Mouse (Mus musculus): ENCODE measurements around the gene Hils1. TPM values are rescaled to one million over a fixed set of nuclear protein-coding genes. Genes with fewer than 3 reads are reported as not detected.

The Hils1 gene
- polyA plus RNA-seq, 1 experiment from 2014 or later: not detected

- peak within 1 kb of the TSS; percentile 64 for H3K9ac ChIP-seq
- peaks cover 26% of the 10 kb centered on the region for H3K4me1 ChIP-seq (replicated peaks)
- H3K36me3 ChIP-seq: peaks cover 3% of the 10 kb centered on the region; the same call in 1 of the 2 replicates
- H3K27ac ChIP-seq (ENCODE audit: poor library complexity, severe bottlenecking): peak within 1 kb of the TSS; percentile 55
- peak within 1 kb of the TSS; percentile 52 for H3K4me3 ChIP-seq
- no peaks in the 10 kb centered on the region for H3K9me3 ChIP-seq (replicated peaks)
- ATAC-seq (ENCODE audit: insufficient number of reproducible peaks, low FRiP score): no peak
- H3K27me3 ChIP-seq (replicated peaks): peaks cover 65% of the 10 kb centered on the region
- WGBS: 18% methylated on average over 19 of the region's 19 CpGs
- peak within 1 kb of the TSS; percentile 80 for H3K4me2 ChIP-seq
Observed at GRCm38 (mm10) chr11:94936045-94936444, 31.3 kb upstream of the Hils1 start, which contains the start of gene Col1a1. Col1a1 (plus strand) TSS chr11:94936224.

- H3K9me3 ChIP-seq (replicated peaks): no peaks in the 10 kb centered on the region
- under 1% methylated on average over 17 of the region's 17 CpGs for WGBS
- H3K9ac ChIP-seq: peak overlapping the region; percentile 64
Observed at GRCm38 (mm10) chr11:94936851-94937295, 30.5 kb upstream of the Hils1 start.

GRCm38 (mm10) chr11:94937335-94937781 is 30.0 kb upstream of the Hils1 start:
- Histone ChIP-seq H3K27ac (ENCODE audit: poor library complexity, severe bottlenecking) (peak overlapping the region; percentile 55), H3K36me3 (peaks cover 13% of the 10 kb centered on the region), H3K9ac (peak overlapping the region; percentile 66), H3K4me1 (replicated peaks) (peaks cover 26% of the 10 kb centered on the region), H3K4me2 (peak overlapping the region; percentile 80), H3K27me3 (replicated peaks) (peaks cover 72% of the 10 kb centered on the region), H3K9me3 (replicated peaks) (no peaks in the 10 kb centered on the region), H3K4me3 (peak overlapping the region; percentile 52)
- ATAC-seq (ENCODE audit: insufficient number of reproducible peaks, low FRiP score): peak; percentile 55
- under 1% methylated on average over 18 of the region's 18 CpGs for WGBS

More at GRCm38 (mm10) chr11:94936851-94937295, 30.5 kb upstream of the Hils1 start:
- Histone ChIP-seq H3K4me2 (peak overlapping the region; percentile 80), H3K27me3 (replicated peaks) (peaks cover 73% of the 10 kb centered on the region), H3K4me1 (replicated peaks) (peaks cover 26% of the 10 kb centered on the region), H3K4me3 (peak overlapping the region; percentile 52), H3K27ac (ENCODE audit: poor library complexity, severe bottlenecking) (peak overlapping the region; percentile 55), H3K36me3 (peaks cover 9% of the 10 kb centered on the region)
- peak; percentile 69 for ATAC-seq (ENCODE audit: insufficient number of reproducible peaks, low FRiP score)

- Histone ChIP-seq H3K4me3 (peak overlapping the region; percentile 52), H3K36me3 (peaks cover 13% of the 10 kb centered on the region), H3K9ac (peak overlapping the region; percentile 66), H3K4me2 (peak overlapping the region; percentile 80), H3K9me3 (replicated peaks) (no peaks in the 10 kb centered on the region), H3K4me1 (replicated peaks) (peaks cover 24% of the 10 kb centered on the region), H3K27ac (ENCODE audit: poor library complexity, severe bottlenecking) (peak overlapping the region; percentile 55; the same call in 1 of the 2 replicates), H3K27me3 (replicated peaks) (peaks cover 68% of the 10 kb centered on the region)
- WGBS: 3% methylated on average over 15 of the region's 15 CpGs
- peak; percentile 16 for ATAC-seq (ENCODE audit: insufficient number of reproducible peaks, low FRiP score)
Observed at GRCm38 (mm10) chr11:94937787-94938186, 29.6 kb upstream of the Hils1 start.

GRCm38 (mm10) chr11:94938296-94938695 is 29.1 kb upstream of the Hils1 start:
- no peak overlapping the region for H3K27ac ChIP-seq (ENCODE audit: poor library complexity, severe bottlenecking)
- H3K9me3 ChIP-seq (replicated peaks): no peaks in the 10 kb centered on the region
- peaks cover 13% of the 10 kb centered on the region for H3K36me3 ChIP-seq
- H3K9ac ChIP-seq: peak overlapping the region; percentile 66
- 30% methylated on average over 9 of the region's 9 CpGs for WGBS
- H3K4me2 ChIP-seq: peak overlapping the region; percentile 80
- peaks cover 68% of the 10 kb centered on the region for H3K27me3 ChIP-seq (replicated peaks)
- no peak for ATAC-seq (ENCODE audit: insufficient number of reproducible peaks, low FRiP score)
- H3K4me3 ChIP-seq: peak overlapping the region; percentile 52
- peaks cover 19% of the 10 kb centered on the region for H3K4me1 ChIP-seq (replicated peaks)

- Histone ChIP-seq H3K4me2 (no peak overlapping the region), H3K4me1 (replicated peaks) (peaks cover 10% of the 10 kb centered on the region), H3K9ac (no peak overlapping the region), H3K9me3 (replicated peaks) (no peaks in the 10 kb centered on the region), H3K36me3 (peaks cover 18% of the 10 kb centered on the region), H3K4me3 (no peak overlapping the region), H3K27ac (ENCODE audit: poor library complexity, severe bottlenecking) (no peak overlapping the region), H3K27me3 (replicated peaks) (peaks cover 68% of the 10 kb centered on the region)
- 17% methylated on average over 4 of the region's 4 CpGs for WGBS
- ATAC-seq (ENCODE audit: insufficient number of reproducible peaks, low FRiP score): no peak
Observed at GRCm38 (mm10) chr11:94939280-94939679, 28.1 kb upstream of the Hils1 start.

GRCm38 (mm10) chr11:94941121-94941520 is 26.3 kb upstream of the Hils1 start:
- no peak overlapping the region for H3K9ac ChIP-seq
- peaks cover 64% of the 10 kb centered on the region for H3K27me3 ChIP-seq (replicated peaks)
- WGBS: 39% methylated on average over 9 of the region's 9 CpGs
- no peak overlapping the region; the same call in 1 of the 2 replicates for H3K4me2 ChIP-seq
- peaks cover 21% of the 10 kb centered on the region for H3K36me3 ChIP-seq
- H3K9me3 ChIP-seq (replicated peaks): no peaks in the 10 kb centered on the region
- no peak overlapping the region for H3K4me3 ChIP-seq
- ATAC-seq (ENCODE audit: insufficient number of reproducible peaks, low FRiP score): no peak
- no peak overlapping the region for H3K27ac ChIP-seq (ENCODE audit: poor library complexity, severe bottlenecking)
- H3K4me1 ChIP-seq (replicated peaks): peaks cover 9% of the 10 kb centered on the region; the same call in 1 of the 2 replicates

- H3K27me3 ChIP-seq (replicated peaks): peaks cover 59% of the 10 kb centered on the region
- ATAC-seq (ENCODE audit: insufficient number of reproducible peaks, low FRiP score): no peak
- 74% methylated on average over 8 of the region's 8 CpGs for WGBS
- no peak overlapping the region for H3K9ac ChIP-seq
- H3K27ac ChIP-seq (ENCODE audit: poor library complexity, severe bottlenecking): no peak overlapping the region
- no peak overlapping the region for H3K4me2 ChIP-seq
- H3K4me3 ChIP-seq: no peak overlapping the region
- peaks cover 9% of the 10 kb centered on the region; the same call in 1 of the 2 replicates for H3K4me1 ChIP-seq (replicated peaks)
- H3K36me3 ChIP-seq: peaks cover 21% of the 10 kb centered on the region
- no peaks in the 10 kb centered on the region for H3K9me3 ChIP-seq (replicated peaks)
Observed at GRCm38 (mm10) chr11:94941776-94942175, 25.6 kb upstream of the Hils1 start.

- H3K4me2 ChIP-seq: no peak overlapping the region
- 0 out of 2 replicates have a peak overlapping the region, but pooled peaks have one; percentile 9 for H3K27ac ChIP-seq (ENCODE audit: poor library complexity, severe bottlenecking)
- H3K4me3 ChIP-seq: no peak overlapping the region
Observed at GRCm38 (mm10) chr11:94942282-94943023, 24.9 kb upstream of the Hils1 start.

GRCm38 (mm10) chr11:94943054-94943453 is 24.3 kb upstream of the Hils1 start:
- Histone ChIP-seq H3K27ac (ENCODE audit: poor library complexity, severe bottlenecking) (0 out of 2 replicates have a peak overlapping the region, but pooled peaks have one; percentile 9), H3K27me3 (replicated peaks) (peaks cover 64% of the 10 kb centered on the region), H3K9me3 (replicated peaks) (no peaks in the 10 kb centered on the region), H3K4me1 (replicated peaks) (0 out of 2 replicates have a peak, but pooled peaks cover 2% of the 10 kb centered on the region), H3K36me3 (peaks cover 25% of the 10 kb centered on the region), H3K4me3 (no peak overlapping the region), H3K9ac (no peak overlapping the region), H3K4me2 (no peak overlapping the region)
- WGBS: 72% methylated on average over 15 of the region's 15 CpGs
- ATAC-seq (ENCODE audit: insufficient number of reproducible peaks, low FRiP score): no peak

More at GRCm38 (mm10) chr11:94942282-94943023, 24.9 kb upstream of the Hils1 start:
- Histone ChIP-seq H3K27me3 (replicated peaks) (peaks cover 64% of the 10 kb centered on the region), H3K9ac (no peak overlapping the region), H3K36me3 (peaks cover 25% of the 10 kb centered on the region), H3K9me3 (replicated peaks) (no peaks in the 10 kb centered on the region), H3K4me1 (replicated peaks) (peaks cover 6% of the 10 kb centered on the region; the same call in 1 of the 2 replicates)
- 43% methylated on average over 13 of the region's 13 CpGs for WGBS
- ATAC-seq (ENCODE audit: insufficient number of reproducible peaks, low FRiP score): peak; percentile 23; the same call in 1 of the 2 replicates

- ATAC-seq (ENCODE audit: insufficient number of reproducible peaks, low FRiP score): no peak
- Histone ChIP-seq H3K36me3 (peaks cover 27% of the 10 kb centered on the region), H3K27me3 (replicated peaks) (peaks cover 67% of the 10 kb centered on the region)
Observed at GRCm38 (mm10) chr11:94944295-94944694, 23.1 kb upstream of the Hils1 start.

More at GRCm38 (mm10) chr11:94944295-94944694, 23.1 kb upstream of the Hils1 start:
- 28% methylated on average over 8 of the region's 8 CpGs for WGBS
- no peaks in the 10 kb centered on the region for H3K9me3 ChIP-seq (replicated peaks)
- H3K27ac ChIP-seq (ENCODE audit: poor library complexity, severe bottlenecking): no peak overlapping the region
- H3K4me3 ChIP-seq: no peak overlapping the region
- H3K4me2 ChIP-seq: no peak overlapping the region
- H3K9ac ChIP-seq: no peak overlapping the region
- no peaks in the 10 kb centered on the region for H3K4me1 ChIP-seq (replicated peaks)
